Comparison of ENCODE assay signal across 20 mouse cellular contexts in the genomic region with DNA sequence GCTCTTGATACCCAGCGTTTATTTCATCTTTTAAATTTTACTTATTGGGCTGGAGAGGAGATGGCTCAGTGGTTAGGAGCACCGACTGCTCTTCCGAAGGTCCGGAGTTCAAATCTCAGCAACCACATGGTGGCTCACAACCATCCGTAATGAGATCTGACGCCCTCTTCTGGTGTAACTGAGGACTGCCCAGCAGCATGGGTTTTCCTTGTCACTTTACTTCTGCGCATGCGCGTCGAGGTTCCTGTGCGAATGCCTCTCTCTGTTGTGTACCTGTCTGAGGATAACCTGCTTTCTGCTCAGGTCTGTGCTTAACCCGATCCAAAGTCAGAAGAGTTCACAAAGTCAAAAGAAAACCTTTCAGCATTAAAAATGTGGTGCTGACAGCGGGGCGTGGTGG. TPM values are rescaled to one million over a fixed set of nuclear protein-coding genes. Genes with fewer than 3 reads are reported as not detected.
DNase-seq lines count a peak whose midpoint lies in the region; ATAC-seq and TF ChIP-seq lines count a peak whose summit lies in the region.
"Had no signal": no experiment of that assay in that cellular context is flagged by ENCODE, and none has a peak within 500 bp of the region (broad histone marks: within the 10 kb centered on the region; RNA-seq: fewer than 3 reads in every experiment).

No protein-coding gene starts in this region.

- WGBS in forebrain, embryonic 15.5 days: 87% methylated on average over 14 of the region's 14 CpGs

- no peak for DNase-seq in left cerebral cortex, adult 2 months (ENCODE audit: extremely low spot score in 1 of 2, low spot score in 2 of 2)
- no peak for DNase-seq in left cerebral cortex, postnatal 4 days
- DNase-seq in MEL (ENCODE audit: low read depth, low spot score): peak; percentile 35
- DNase-seq in testis, postnatal 14 days (ENCODE audit: low spot score): peak; percentile 78
- no peak for DNase-seq in right cerebral cortex, postnatal 10 days (ENCODE audit: low spot score in 2 of 2)
- DNase-seq: adrenal gland, postnatal 10 days; cerebellum, adult 11 months; cerebellum, adult 8-10 months; cerebellum, postnatal 14 days; embryo, embryonic 11 days; heart, adult 18-20 months had no signal

- no peak overlapping the region for H3K27ac ChIP-seq in left cerebral cortex, adult 2 months
- H3K27ac ChIP-seq in ES-Bruce4 (ENCODE audit: insufficient read depth, low read length) (no peak overlapping the region), MEL (ENCODE audit: control insufficient read depth, low read depth, low read length) (no peak overlapping the region)
- H3K27ac ChIP-seq in forebrain, embryonic 15.5 days (replicated peaks): no peak overlapping the region
- H3K27ac ChIP-seq: embryonic facial prominence, embryonic 15.5 days; forebrain, embryonic 10.5 days; hindbrain, embryonic 10.5 days; hindbrain, embryonic 14.5 days had no signal

- no peaks in the 10 kb centered on the region for H3K36me3 ChIP-seq in ES-Bruce4 (ENCODE audit: control insufficient read depth, insufficient read depth, low read length, poor library complexity, severe bottlenecking)
- H3K36me3 ChIP-seq in MEL (ENCODE audit: control insufficient read depth in 1 of 2, insufficient read depth in 2 of 2, low read length in 2 of 2): peaks cover 0 to 5% of the 10 kb centered on the region in 2 experiments; a peak in 2 of 4 replicates
- no peaks in the 10 kb centered on the region for H3K36me3 ChIP-seq in forebrain, embryonic 15.5 days
- H3K36me3 ChIP-seq: embryonic facial prominence, embryonic 15.5 days; forebrain, embryonic 10.5 days; heart, embryonic 12.5 days; hindbrain, embryonic 10.5 days had no signal

- peak; percentile 4; the same call in 1 of the 2 replicates for TF ChIP-seq CTCF in left cerebral cortex, adult 2 months (IDR thresholded peaks at IDR 0.05)
- TF ChIP-seq CTCF in ES-Bruce4 (IDR thresholded peaks at IDR 0.05; ENCODE audit: low read depth, low read length) (peak; percentile 55), MEL (IDR thresholded peaks at IDR 0.05 in 2 of 3, conservative IDR thresholded peaks at IDR 0.05 in 1 of 3; ENCODE audit: control insufficient read depth in 1 of 3, insufficient read depth in 1 of 3, low read depth in 2 of 3, low read length in 3 of 3, poor library complexity in 1 of 3, severe bottlenecking in 1 of 3) (peak; percentile 25 to 37 (median 28))

- TF ChIP-seq EP300 in ES-Bruce4 (IDR thresholded peaks at IDR 0.05; ENCODE audit: insufficient read depth, low read depth, low read length) (no peak), MEL (IDR thresholded peaks at IDR 0.05; ENCODE audit: low read depth in 1 of 2, low read length in 2 of 2) (no peak)

- H3K4me2 ChIP-seq in forebrain, embryonic 15.5 days (replicated peaks): no peak overlapping the region
- H3K4me2 ChIP-seq: embryonic facial prominence, embryonic 15.5 days; heart, embryonic 12.5 days; hindbrain, embryonic 14.5 days had no signal

- TF ChIP-seq POLR2A in ES-Bruce4 (IDR thresholded peaks at IDR 0.05; ENCODE audit: insufficient read depth, low read length) (no peak), MEL (IDR thresholded peaks at IDR 0.05; ENCODE audit: control insufficient read depth in 1 of 2, insufficient read depth in 1 of 2, low read depth in 1 of 2, low read length in 2 of 2, poor library complexity in 1 of 2) (no peak)

- H3K9ac ChIP-seq in ES-Bruce4 (ENCODE audit: low read depth, poor library complexity, severe bottlenecking) (no peak overlapping the region), MEL (ENCODE audit: control insufficient read depth, low read depth, low read length, poor library complexity, severe bottlenecking) (no peak overlapping the region)
- no peak overlapping the region for H3K9ac ChIP-seq in forebrain, embryonic 15.5 days (replicated peaks)
- H3K9ac ChIP-seq: embryonic facial prominence, embryonic 15.5 days; heart, embryonic 12.5 days; hindbrain, embryonic 14.5 days had no signal

- H3K27me3 ChIP-seq in ES-Bruce4 (ENCODE audit: control insufficient read depth, insufficient read depth, low read length, poor library complexity, severe bottlenecking): no peaks in the 10 kb centered on the region
- H3K27me3 ChIP-seq in MEL (ENCODE audit: control insufficient read depth in 1 of 2, insufficient read depth in 2 of 2, low read length in 2 of 2): no peaks in the 10 kb centered on the region
- H3K27me3 ChIP-seq in forebrain, embryonic 15.5 days: no peaks in the 10 kb centered on the region
- H3K27me3 ChIP-seq: embryonic facial prominence, embryonic 15.5 days; heart, embryonic 12.5 days had no signal

- H3K4me3 ChIP-seq in left cerebral cortex, adult 2 months: no peak overlapping the region
- H3K4me3 ChIP-seq in ES-Bruce4 (ENCODE audit: low read depth, low read length) (no peak overlapping the region), MEL (ENCODE audit: control insufficient read depth in 1 of 2, insufficient read depth in 1 of 2, low read depth in 2 of 2, low read length in 2 of 2) (no peak overlapping the region)
- no peak overlapping the region for H3K4me3 ChIP-seq in forebrain, embryonic 15.5 days
- H3K4me3 ChIP-seq: embryonic facial prominence, embryonic 15.5 days; erythroblast, embryonic 14.5 days; forebrain, embryonic 10.5 days; heart, embryonic 12.5 days; hindbrain, embryonic 10.5 days had no signal

- ATAC-seq in forebrain, embryonic 15.5 days (replicated peaks): no peak
- ATAC-seq: forebrain, embryonic 14.5 days had no signal

- no peak for TF ChIP-seq RAD21 in MEL (IDR thresholded peaks at IDR 0.05; ENCODE audit: low read depth, low read length)

- intact Hi-C loops in left cerebral cortex, adult 2 months (cut with DNase I): no loop called here
- intact Hi-C loops in left cerebral cortex, postnatal 4 days (cut with DNase I): no loop called here

- H3K79me2 ChIP-seq in MEL (ENCODE audit: control insufficient read depth, insufficient read depth, low read length, poor library complexity): no peaks in the 10 kb centered on the region

- H3K4me1 ChIP-seq in ES-Bruce4 (ENCODE audit: control insufficient read depth, insufficient read depth, low read length) (no peaks in the 10 kb centered on the region), MEL (ENCODE audit: control insufficient read depth in 1 of 2, insufficient read depth in 2 of 2, low read length in 2 of 2) (peaks cover 0 to 5% of the 10 kb centered on the region in 2 experiments; a peak in 3 of 4 replicates)
- no peaks in the 10 kb centered on the region for H3K4me1 ChIP-seq in forebrain, embryonic 15.5 days
- H3K4me1 ChIP-seq: embryonic facial prominence, embryonic 15.5 days; forebrain, embryonic 10.5 days; heart, embryonic 12.5 days; hindbrain, embryonic 10.5 days had no signal

- no peaks in the 10 kb centered on the region for H3K9me3 ChIP-seq in ES-Bruce4 (replicated peaks; ENCODE audit: control insufficient read depth, insufficient read depth, low read length, poor library complexity, severe bottlenecking)
- H3K9me3 ChIP-seq in MEL (replicated peaks; ENCODE audit: insufficient read depth, low read length): no peaks in the 10 kb centered on the region
- H3K9me3 ChIP-seq in forebrain, embryonic 15.5 days: no peaks in the 10 kb centered on the region
- H3K9me3 ChIP-seq: embryonic facial prominence, embryonic 15.5 days; forebrain, embryonic 10.5 days; hindbrain, embryonic 10.5 days had no signal

TF ChIP-seq in MEL, 35 proteins besides CTCF, POLR2A, EP300 and RAD21:
- TF ChIP-seq ELF1 (IDR thresholded peaks at IDR 0.05; ENCODE audit: low read depth, low read length): no peak
- no peak for TF ChIP-seq MYB (IDR thresholded peaks at IDR 0.05; ENCODE audit: low read depth, low read length)
- no peak for TF ChIP-seq CHD1 (IDR thresholded peaks at IDR 0.05; ENCODE audit: low read depth, low read length)
- no peak for TF ChIP-seq BHLHE40 (IDR thresholded peaks at IDR 0.05; ENCODE audit: borderline replicate concordance, low read depth, low read length)
- no peak for TF ChIP-seq JUND (IDR thresholded peaks at IDR 0.05; ENCODE audit: low read depth, low read length)
- TF ChIP-seq MAX (IDR thresholded peaks at IDR 0.05; ENCODE audit: low read length): no peak
- no peak for TF ChIP-seq NRF1 (IDR thresholded peaks at IDR 0.05; ENCODE audit: insufficient read depth, low read depth, low read length, poor library complexity, severe bottlenecking)
- TF ChIP-seq TCF12 (IDR thresholded peaks at IDR 0.05; ENCODE audit: low read depth, low read length): no peak
- TF ChIP-seq UBTF (IDR thresholded peaks at IDR 0.05; ENCODE audit: borderline replicate concordance, insufficient read depth, low read depth, low read length): no peak
- no peak for TF ChIP-seq GATA1 (IDR thresholded peaks at IDR 0.05; ENCODE audit: low read depth, low read length)
- no peak for TF ChIP-seq SMC3 (IDR thresholded peaks at IDR 0.05; ENCODE audit: low read depth, low read length)
- TF ChIP-seq POLR2AphosphoS5 (IDR thresholded peaks at IDR 0.05; ENCODE audit: borderline replicate concordance, low read depth, low read length): no peak

RNA-seq across cellular contexts. Expression of gene Wwc2, which starts 20.3 kb away (rescaled TPM):
- 10 to 100 TPM; 24.4 to 24.8 TPM for total RNA-seq in left cerebral cortex, adult 2 months (2021)
- 10 to 100 TPM; 23.3 to 23.7 TPM for total RNA-seq in left cerebral cortex, postnatal 4 days (2021)
- polyA plus RNA-seq in ES-Bruce4 (2011; ENCODE audit: insufficient read depth, insufficient read length, low read depth, missing spikeins) (42.2 and 43.0 TPM in 2 replicates), MEL (2012; ENCODE audit: insufficient read depth in 1 of 2, insufficient read length in 2 of 2, low read depth in 1 of 2, low replicate concordance in 2 of 2, missing spikeins in 1 of 2) (10 to 100 TPM in 1 of 2 experiments, not detected in 1; 14.8 TPM)
- 6.3 and 7.5 TPM in 2 replicates for total RNA-seq in MEL (2012; rRNA removed)
- polyA plus RNA-seq in forebrain, embryonic 15.5 days (2015; fragmentation: Nextera tagmentation; extraction: Ambion mirVana): 4.1 and 4.2 TPM in 2 replicates

Comparison
In these comparisons a context has a peak if more than half of its experiments do, and no peak if none do; other contexts are left out.
1. DNase-seq: peak in MEL (single experiment) and testis, postnatal 14 days (single experiment); none in left cerebral cortex, adult 2 months (0 of 2), left cerebral cortex, postnatal 4 days (single experiment) and right cerebral cortex, postnatal 10 days (0 of 2).
2. CTCF ChIP-seq: peak in every context shown above with its lines; median percentile 55 in ES-Bruce4; 28 in MEL; 4 in left cerebral cortex, adult 2 months.